8 mouse cellular contexts compared by ENCODE assay signal in genomic region chr8:127227407-127227806, GRCm38 (mm10).
DNase-seq lines count a peak whose midpoint lies in the region; ATAC-seq and TF ChIP-seq lines count a peak whose summit lies in the region.
"Had no signal": no experiment of that assay in that cellular context is flagged by ENCODE, and none has a peak within 500 bp of the region (broad histone marks: within the 10 kb centered on the region; RNA-seq: fewer than 3 reads in every experiment).

No protein-coding gene starts in this region.

- H3K9me3 ChIP-seq in lung, embryonic 15.5 days, result no peaks in the 10 kb centered on the region
- H3K9me3 ChIP-seq: embryonic facial prominence, embryonic 13.5 days had no signal

- TF ChIP-seq POLR2A in brain, embryonic 14.5 days (IDR thresholded peaks at IDR 0.05; ENCODE audit: borderline replicate concordance, extremely low read depth, insufficient read depth, insufficient read length, poor library complexity, severe bottlenecking), result no peak

- H3K4me1 ChIP-seq in lung, embryonic 15.5 days, result peaks cover 15% of the 10 kb centered on the region

- CTCF ChIA-PET in Patski (lab: Charles Lee), result interaction anchor here (0.7 to 1.5 kb wide), 5 partner anchors 13 to 986 kb away, joined by 3 to 5 read pairs (median 3); no protein-coding TSS in a partner anchor

- no peak overlapping the region for H3K9ac ChIP-seq in lung, embryonic 15.5 days
- H3K9ac ChIP-seq: embryonic facial prominence, embryonic 13.5 days had no signal

- TF ChIP-seq CTCF in Patski (IDR thresholded peaks at IDR 0.05), result no peak
- no peak for TF ChIP-seq CTCF in brain, embryonic 14.5 days (IDR thresholded peaks at IDR 0.05; ENCODE audit: borderline replicate concordance, extremely low read depth, insufficient read depth, insufficient read length)

- DNase-seq in layer of hippocampus, adult 11-12 months (ENCODE audit: low spot score), result peak; percentile 29
- DNase-seq in layer of hippocampus, adult 8-10 months (ENCODE audit: low spot score in 2 of 2), result no peak
- peak; percentile 55 for DNase-seq in Patski (ENCODE audit: low read depth, low spot score)
- DNase-seq in brain, embryonic 14.5 days (ENCODE audit: low read depth), result peak; percentile 64
- no peak for DNase-seq in T-cell, adult 2 months (ENCODE audit: low spot score)
- no peak for DNase-seq in thymus, postnatal 25 days

- no peaks in the 10 kb centered on the region for H3K36me3 ChIP-seq in lung, embryonic 15.5 days
- H3K36me3 ChIP-seq: embryonic facial prominence, embryonic 13.5 days had no signal

- no peak overlapping the region for H3K27ac ChIP-seq in lung, embryonic 15.5 days
- H3K27ac ChIP-seq: embryonic facial prominence, embryonic 13.5 days had no signal

- no peaks in the 10 kb centered on the region for H3K27me3 ChIP-seq in Patski
- no peaks in the 10 kb centered on the region for H3K27me3 ChIP-seq in lung, embryonic 15.5 days
- H3K27me3 ChIP-seq: embryonic facial prominence, embryonic 13.5 days had no signal

- in situ Hi-C loops in Patski (cut with MboI; ENCODE audit: low pct_unique_long_range_greater_than_20kb), result no loop called here

- POLR2A ChIA-PET in Patski (lab: Charles Lee), result interaction anchor here (0.5 kb wide), 1 partner anchor 83 kb away, joined by 3 read pairs; no protein-coding TSS in a partner anchor

- peak; percentile 88 for ATAC-seq in Patski
- ATAC-seq in lung, embryonic 15.5 days (ENCODE audit: borderline replicate concordance, extremely low read depth, low FRiP score, low TSS enrichment), result peak; percentile 52; the same call in 1 of the 2 replicates

- WGBS in lung, embryonic 15.5 days, result 73% methylated on average over 4 of the region's 4 CpGs

- no peak overlapping the region for H3K4me3 ChIP-seq in lung, embryonic 15.5 days
- H3K4me3 ChIP-seq: embryonic facial prominence, embryonic 13.5 days had no signal

- H3K4me2 ChIP-seq in lung, embryonic 15.5 days, result no peak overlapping the region
- H3K4me2 ChIP-seq: embryonic facial prominence, embryonic 13.5 days had no signal

Comparison
In these comparisons a context has a peak if more than half of its experiments do, and no peak if none do; other contexts are left out.
1. DNase-seq: peak in layer of hippocampus, adult 11-12 months (single experiment), Patski (single experiment) and brain, embryonic 14.5 days (single experiment); none in layer of hippocampus, adult 8-10 months (0 of 2), T-cell, adult 2 months (single experiment) and thymus, postnatal 25 days (single experiment).